Mouse (Mus musculus): Measurements from ENCODE around the gene Gm20914. TPM values are rescaled to one million over a fixed set of nuclear protein-coding genes. Genes with fewer than 3 reads are reported as not detected.
"Not testable (repeated sequence)": the region's sequence is repeated elsewhere in the genome, so short reads cannot be mapped to it uniquely, and the experiment has no call there.

Gm20914 gene
- not detected in 2 replicates for polyA plus RNA-seq (2016; fragmentation: Nextera tagmentation; extraction: Ambion mirVana)

DNA sequence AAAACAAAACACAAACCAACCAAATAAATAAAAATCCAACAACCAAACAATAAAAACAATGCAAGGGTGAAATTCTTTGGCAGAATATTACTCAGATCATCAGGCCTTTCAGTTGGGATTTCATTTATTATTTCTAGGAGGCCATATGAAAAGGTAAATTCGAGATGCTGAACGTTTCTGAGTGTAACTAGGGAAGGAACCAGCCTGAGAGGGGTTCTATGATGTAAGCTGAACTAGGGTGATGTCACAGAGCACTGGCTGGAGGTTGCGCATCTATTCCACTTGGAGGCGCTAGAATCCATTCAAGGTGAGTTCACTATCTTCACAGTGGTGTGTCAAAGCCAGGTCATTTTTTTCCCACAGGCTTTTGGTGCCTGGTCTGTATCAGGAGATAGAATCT is at the start of gene Gm20914:
Gene Gm20914, plus strand, starts transcription at position 301 of the 400 bp plus-strand sequence.
- not testable (repeated sequence) for H3K27ac ChIP-seq

More for the DNA sequence above, at the start of gene Gm20914:
- not testable (repeated sequence) for H3K9me3 ChIP-seq; H3K4me3 ChIP-seq; H3K4me1 ChIP-seq (replicated peaks); H3K36me3 ChIP-seq; H3K27me3 ChIP-seq (ENCODE audit: insufficient read depth, poor library complexity, severe bottlenecking); DNase-seq (ENCODE audit: low spot score)
- no CpG with 5 or more reads among the region's 4 CpGs for WGBS

Other genes starting within 250 kb of the Gm20914 start
- gene Gm21854, start 69.0 kb upstream of the Gm20914 start, polyA plus RNA-seq (2016; fragmentation: Nextera tagmentation; extraction: Ambion mirVana) = not detected in 2 replicates
- gene Gm28171, start 67.4 kb downstream of the Gm20914 start, polyA plus RNA-seq (2016; fragmentation: Nextera tagmentation; extraction: Ambion mirVana) = not detected in 2 replicates
- gene Gm21778, start 216.5 kb downstream of the Gm20914 start, polyA plus RNA-seq (2016; fragmentation: Nextera tagmentation; extraction: Ambion mirVana) = not detected in 2 replicates